Mouse (Mus musculus): Measurements from ENCODE around the gene Kdm3a. TPM values are rescaled to one million over a fixed set of nuclear protein-coding genes. Genes with fewer than 3 reads are reported as not detected.

Kdm3a gene
- total RNA-seq (2021): 10 to 100 TPM; 21.1 to 24.4 TPM

DNA sequence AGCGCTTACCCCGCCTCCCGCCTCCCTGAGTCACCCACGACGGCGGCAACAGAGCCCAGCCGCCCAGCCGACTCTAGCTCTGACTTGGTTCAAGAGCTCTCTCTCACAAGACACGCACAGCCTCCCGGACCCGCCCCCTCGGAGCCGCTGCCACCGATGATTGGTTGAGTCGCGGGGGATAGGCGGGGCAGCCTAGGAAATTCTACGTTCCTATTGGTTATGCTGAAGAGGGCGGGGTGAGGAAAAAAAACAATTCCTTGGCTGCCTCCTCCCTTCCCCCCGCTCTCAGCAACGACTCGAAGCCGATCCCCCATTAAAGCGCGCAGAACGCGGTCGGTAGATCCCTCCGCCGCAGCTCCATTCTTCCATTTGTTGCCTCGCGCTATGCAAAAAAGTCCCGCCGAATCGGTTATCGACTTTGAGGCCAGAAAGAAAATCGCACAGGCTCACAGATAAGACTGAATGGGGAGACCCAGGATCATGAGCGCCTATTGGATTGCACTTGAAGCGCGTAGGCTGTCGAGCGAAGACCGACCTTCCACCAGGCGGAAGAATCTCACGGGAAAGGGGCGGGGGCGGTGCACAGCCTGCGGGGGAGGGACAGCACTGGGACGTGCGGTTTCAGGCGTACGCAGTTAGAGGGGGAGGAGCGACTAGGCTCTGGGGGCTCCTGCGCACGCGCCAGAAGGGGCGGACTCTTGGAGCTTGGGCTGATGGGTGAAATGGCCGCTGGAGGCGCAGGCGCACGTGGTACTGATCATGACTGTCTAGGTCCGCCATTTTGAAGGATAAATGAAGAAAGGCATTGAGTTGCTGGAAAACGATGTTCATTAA, at the start of gene Kdm3a:
TSS of gene Kdm3a (minus strand) at position 162 of the 834 bp plus-strand sequence.
- intact Hi-C loops (cut with DNase I): loop anchor here (1.0 to 5.0 kb wide), 7 partner anchors 74 to 486 kb away; partner anchors contain the start of genes Krcc1, Reep1 and Rmnd5a
- DNase-seq: peak; percentile 97 to 99

DNA sequence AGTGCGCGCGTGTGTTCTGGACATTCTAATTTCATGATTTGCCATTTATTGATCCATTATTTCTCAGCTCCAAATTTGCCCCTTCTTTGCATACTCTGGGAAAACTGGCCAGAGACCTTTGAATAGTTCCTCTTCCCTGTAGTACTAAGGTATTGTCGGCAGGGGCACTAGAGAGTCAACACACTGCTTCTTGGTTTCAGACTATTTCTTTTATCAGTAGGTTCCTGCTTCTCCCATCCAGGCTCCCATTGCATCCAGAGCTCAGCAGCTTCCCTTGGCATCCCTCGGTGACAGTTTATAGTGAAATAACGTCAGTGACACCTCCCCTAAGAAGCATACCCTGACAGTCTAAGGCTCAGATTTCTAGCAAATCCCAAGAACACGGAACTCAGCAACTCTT, 46.1 kb upstream of the Kdm3a start:
- no peak for DNase-seq
- intact Hi-C loops (cut with DNase I): loop anchor here (10.0 kb wide), 1 partner anchor 504 kb away; no protein-coding TSS in a partner anchor

DNA sequence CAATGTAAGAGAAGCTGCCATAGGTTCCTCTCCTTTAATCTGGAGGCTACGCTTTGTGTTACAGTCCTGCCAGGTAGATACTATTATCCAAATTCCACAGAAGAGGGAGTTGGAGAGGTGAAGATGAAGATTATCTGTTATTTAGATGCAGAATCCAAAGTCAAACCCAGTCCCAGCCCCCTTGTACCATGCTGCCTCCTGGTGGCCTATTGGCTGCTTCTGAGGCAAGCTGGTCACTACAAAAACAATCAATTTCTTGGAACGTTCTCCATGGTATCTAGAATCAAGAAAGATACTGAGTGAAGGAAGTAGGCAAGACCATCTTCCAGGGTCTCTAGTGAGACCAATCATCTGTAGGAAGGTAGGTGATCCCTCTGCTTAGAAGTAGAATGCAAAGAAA, 40.4 kb upstream of the Kdm3a start:
- intact Hi-C loops (cut with DNase I): loop anchor here (10.0 kb wide), 1 partner anchor 498 kb away; no protein-coding TSS in a partner anchor
- peak; percentile 7 to 12 for DNase-seq

DNA sequence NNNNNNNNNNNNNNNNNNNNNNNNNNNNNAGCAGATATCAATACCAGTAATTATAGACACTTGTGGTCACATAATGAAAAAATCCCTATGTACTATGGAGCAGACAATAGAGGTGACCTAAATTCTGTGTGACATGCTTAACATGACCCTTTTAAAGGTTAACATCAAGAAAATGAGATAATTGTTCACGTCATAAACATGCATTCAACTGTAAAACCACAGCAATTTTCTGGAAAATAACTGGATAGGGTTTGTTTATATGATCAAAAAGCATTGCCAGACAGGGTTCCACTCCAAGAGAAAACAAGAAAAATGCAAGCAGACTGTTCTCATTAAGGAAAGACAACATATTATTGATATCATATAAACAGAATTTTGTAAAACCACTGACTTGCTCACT, 31.7 kb upstream of the Kdm3a start:
- intact Hi-C loops (cut with DNase I): no loop called here
- no peak for DNase-seq

DNA sequence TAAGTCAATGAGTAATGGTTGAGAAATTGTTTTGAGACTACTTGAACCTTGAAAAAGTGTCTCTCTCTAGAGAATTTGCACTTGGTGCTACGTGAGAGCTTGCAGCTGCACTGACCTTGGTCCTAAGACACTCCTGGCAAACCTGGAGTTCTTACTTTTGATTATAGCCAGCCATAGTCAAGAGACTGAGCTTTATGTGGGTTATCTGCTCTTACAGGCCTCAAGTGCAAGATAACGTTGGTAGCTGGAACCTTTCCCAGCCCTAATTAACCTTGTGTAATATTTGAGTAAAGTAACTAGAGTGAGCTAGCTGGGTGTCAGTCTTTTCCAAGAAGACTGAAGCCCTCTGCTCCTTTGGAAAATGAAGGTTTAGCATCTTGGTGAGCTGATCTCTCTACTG, 25.5 kb upstream of the Kdm3a start:
- intact Hi-C loops (cut with DNase I): no loop called here
- no peak for DNase-seq

DNA sequence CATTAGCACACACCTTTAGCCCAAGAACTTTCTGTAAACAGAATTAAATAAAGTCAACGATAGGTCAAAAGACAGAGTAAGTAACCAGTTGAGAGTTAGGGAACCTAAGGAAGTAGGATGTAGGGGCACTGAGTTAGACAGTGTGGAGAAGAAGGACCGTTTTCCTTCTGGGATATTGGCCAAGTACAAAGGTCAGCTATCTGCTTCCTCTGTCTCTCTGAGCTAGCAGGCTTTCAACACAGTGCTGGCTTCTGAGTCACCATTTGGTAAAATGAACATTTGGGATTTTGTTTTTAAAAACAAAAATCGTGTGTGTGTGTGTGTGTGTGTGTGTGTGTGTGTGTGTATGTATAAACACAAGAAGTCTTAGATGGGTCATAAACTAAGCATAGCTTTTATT, 23.0 kb upstream of the Kdm3a start:
- no peak for DNase-seq
- intact Hi-C loops (cut with DNase I): no loop called here

DNA sequence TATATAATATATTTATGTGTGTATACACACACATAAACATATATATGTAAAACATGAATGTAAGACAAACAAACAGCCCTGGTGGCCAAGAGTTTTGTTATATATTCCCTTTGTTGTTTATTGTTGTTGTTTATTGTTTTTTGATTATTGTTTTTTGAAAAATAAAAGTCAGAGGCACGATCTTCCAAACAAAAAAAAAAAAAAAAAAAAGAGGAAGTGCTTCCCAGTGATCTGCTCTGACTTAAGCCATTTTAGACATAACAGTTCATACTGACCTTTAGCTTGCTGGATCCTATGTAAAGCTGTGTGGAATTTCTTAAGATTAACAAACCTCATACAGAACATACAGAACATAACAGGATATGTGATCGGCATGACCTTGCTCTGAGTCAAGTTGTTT, 19.1 kb upstream of the Kdm3a start:
- intact Hi-C loops (cut with DNase I): no loop called here
- DNase-seq: no peak

DNA sequence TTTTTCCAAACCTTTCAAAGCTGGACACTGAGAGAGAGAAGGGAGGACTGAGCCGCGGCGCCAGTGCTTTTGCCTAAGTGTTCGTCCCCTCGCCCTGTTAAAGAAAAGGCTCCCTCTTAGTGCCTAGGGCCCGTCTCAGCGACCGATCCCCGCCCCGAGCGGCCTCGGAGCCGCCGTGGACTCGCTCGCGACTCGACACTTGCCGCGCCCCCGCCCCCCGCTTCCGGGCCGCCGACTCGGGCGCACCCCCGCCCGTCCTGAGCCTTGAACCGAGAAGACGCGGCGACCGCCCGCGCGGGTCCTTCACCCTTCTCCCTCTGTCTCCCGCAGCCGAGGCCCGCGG, 333 bp downstream of the Kdm3a start:
- intact Hi-C loops (cut with DNase I): loop anchor here (2.0 to 5.0 kb wide), 6 partner anchors 74 to 485 kb away; partner anchors contain the start of genes Krcc1 and Reep1
- DNase-seq: no peak

DNA sequence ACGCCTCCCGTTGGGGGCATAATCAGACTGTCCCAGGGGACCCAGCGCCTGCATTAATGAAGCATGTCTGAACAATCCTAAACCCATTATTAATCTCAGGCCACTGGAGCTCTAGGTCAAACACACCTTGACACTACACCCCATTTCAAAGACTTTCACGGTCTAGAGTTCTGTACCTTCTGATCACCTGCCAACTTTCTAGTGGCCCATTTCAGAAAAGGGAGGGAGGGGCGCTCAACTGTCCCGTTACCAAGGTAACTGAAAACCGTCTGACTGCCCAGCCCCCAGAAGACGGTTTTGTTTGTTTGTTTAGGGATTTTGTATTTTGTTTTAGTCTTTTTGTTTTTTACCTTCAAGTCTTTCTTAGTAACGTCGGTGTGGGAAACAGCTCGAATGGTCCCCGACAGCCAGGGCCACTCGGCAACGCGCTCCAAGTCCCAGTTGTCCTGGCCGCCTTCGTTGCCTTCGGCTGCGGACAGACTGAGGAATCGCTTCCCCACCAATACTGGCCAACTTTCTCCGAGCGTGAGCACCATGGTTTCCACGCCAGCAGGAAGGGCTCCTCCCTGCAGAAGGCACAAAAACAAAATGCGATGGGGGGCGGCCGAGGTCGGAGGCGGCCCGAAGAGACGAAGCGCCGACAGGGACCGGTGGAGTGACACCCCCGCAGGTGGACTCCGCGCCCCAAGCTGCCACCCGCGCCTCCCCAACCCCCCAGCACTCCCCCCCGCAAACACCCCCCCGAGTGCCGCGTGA, 906 bp downstream of the Kdm3a start:
- intact Hi-C loops (cut with DNase I): loop anchor here (2.0 to 5.0 kb wide), 6 partner anchors 75 to 485 kb away; partner anchors contain the start of genes Krcc1 and Reep1
- DNase-seq: peak; percentile 62 to 74

DNA sequence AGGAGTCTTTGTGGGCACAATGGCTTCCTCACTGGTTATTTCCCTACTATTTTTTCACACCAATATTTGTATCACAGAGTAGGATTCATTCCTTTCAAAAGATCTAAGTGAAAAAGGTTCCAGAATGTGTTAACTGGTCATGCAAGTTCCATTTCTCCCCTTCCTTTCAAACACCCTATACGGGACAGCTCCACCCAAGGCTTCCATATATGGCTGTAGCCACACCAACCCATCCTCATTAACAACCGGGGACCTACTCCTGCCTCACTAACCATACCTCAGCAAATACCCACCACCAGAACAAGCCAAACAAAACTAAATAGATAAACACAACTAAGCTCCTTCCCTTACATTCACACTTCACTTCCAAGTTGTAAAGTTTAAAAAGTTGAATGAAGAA, 1.6 kb downstream of the Kdm3a start:
- intact Hi-C loops (cut with DNase I): loop anchor here (5.0 kb wide), 3 partner anchors 171 to 484 kb away; partner anchors contain the start of gene Krcc1
- no peak for DNase-seq

DNA sequence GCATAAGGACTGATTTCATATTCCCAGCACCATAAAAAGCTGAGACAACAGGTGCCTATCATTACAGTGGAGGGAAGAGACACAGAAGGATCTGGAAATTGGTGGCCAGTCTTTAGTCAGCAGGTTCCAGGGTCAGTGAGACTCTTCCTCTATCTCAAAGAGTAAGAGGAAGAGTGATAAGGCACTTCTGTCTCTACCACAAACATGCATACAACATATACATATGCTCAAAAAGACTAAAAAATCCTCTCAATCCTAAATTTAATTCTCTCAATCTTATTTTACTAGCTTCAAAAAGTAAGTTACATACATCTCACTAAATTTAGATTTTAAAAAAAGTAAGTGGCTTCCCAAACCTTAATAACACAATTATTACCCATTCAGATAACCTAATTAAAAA, 5.5 kb downstream of the Kdm3a start:
- no peak for DNase-seq
- intact Hi-C loops (cut with DNase I): loop anchor here (5.0 kb wide), 1 partner anchor 35 kb away; no protein-coding TSS in a partner anchor

DNA sequence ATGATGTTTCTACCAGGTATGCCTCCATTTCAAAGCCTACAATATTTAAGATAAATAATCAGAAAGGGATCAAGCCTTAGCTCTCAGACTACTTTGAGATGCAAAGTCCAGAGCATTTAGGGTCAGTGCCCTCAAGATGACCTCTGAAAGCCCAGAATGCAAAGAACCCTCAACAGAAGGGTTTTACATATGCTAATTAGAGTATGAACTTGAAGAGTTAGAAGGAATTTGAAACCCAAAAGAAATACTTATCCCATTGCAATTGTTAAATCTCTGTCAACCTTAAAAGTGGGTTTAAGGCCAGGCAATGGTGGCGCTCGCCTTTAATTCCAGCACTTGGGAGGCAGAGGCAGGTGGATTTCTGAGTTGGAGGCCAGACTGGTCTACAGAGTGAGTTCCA, 6.8 kb downstream of the Kdm3a start:
- no peak for DNase-seq
- intact Hi-C loops (cut with DNase I): loop anchor here (5.0 kb wide), 1 partner anchor 34 kb away; no protein-coding TSS in a partner anchor

DNA sequence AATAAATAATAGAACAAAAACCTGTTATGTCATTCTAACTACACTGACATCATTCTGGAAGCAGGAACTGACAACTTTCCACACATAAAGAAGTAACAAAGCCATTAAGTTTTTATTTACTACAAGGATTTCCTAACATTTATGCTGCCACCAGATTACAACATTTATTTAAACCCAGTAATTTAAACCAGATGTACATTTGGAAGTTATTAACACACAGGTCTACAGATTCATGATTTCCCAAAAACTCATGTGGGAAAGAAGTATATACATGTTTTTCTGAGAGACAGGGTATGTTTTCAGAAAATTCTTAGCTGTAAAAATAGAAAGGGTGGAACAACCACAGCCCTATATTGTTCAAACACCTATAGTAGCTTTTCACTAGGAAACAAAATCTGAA, 8.1 kb downstream of the Kdm3a start:
- intact Hi-C loops (cut with DNase I): loop anchor here (5.0 kb wide), 1 partner anchor 32 kb away; no protein-coding TSS in a partner anchor
- DNase-seq: no peak

DNA sequence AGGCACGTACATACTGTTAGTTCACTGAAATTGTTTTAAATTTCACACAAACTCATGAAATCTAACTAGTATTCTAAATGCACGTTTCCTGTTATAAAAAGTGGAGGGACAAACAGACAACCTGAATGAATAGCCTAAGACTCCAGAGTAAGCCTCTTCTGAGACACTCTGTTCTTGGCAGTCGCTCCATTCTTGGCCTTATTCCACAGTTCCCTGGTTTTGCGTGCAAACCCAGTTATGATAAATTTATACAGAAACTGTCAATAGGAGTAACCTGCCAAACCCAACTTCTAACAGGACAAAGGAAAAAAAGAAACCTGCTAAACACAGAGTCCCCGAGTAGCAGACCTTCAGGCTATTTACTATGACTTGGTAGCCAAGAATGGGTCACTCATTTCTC, 10.8 kb downstream of the Kdm3a start:
- peak; percentile 47 to 60 for DNase-seq
- intact Hi-C loops (cut with DNase I): no loop called here

DNA sequence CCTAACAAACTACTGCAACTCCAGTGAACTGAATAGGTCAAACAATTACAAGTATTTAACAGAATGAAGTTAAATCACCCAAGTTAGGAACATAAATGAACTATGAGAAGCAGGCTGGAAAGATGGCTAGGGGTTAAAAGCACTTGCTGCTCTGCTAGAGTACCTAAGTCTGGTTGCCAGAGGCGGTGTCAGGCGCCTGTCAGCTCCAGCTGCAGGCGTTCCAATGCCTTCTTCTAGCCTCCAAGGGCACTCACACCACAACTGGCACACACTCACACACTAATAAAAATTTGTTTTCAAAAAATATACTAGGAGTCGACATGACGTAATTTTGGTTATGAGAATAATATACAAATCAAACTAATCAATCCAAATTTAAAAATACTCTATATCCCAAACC, 11.2 kb downstream of the Kdm3a start:
- intact Hi-C loops (cut with DNase I): no loop called here
- peak in 1 of 2 experiments; percentile 13 for DNase-seq

DNA sequence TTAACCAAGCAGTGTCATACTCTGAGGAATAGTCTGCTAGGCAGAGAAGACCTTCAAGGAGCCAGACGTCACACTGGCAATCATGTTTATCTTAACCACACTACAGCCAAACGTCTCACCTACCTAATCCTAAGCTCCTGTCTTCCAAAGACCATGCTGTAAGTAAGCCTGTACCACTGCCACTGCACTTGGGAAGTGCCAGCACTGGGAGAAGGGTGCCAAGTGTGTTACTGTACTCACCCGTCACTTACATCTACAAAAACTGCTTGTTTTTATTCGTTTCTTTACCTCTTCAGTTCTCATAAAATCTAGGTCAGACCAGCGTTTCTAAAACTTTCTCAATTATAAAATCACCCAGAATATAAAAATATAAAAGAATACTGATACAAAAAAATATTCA, 15.8 kb downstream of the Kdm3a start:
- intact Hi-C loops (cut with DNase I): no loop called here
- no peak for DNase-seq

DNA sequence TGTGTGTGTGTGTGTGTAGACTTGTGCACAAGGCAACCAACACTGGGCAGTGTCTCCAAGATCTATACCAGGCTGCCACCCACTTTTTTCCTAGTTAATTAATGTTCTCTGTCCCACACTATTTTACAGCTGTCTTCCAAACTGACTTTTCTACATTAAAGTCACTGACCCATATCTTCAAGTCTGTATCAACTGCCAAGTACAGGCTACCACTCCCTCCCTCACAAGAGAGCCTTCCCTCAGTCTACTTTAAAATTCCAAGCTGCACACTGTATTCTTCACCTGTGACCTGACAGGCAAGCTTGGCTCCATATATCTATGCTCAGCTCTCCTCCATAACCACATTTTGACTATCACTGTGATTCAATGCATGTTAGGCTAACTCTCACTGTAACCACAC, 19.6 kb downstream of the Kdm3a start:
- no peak for DNase-seq
- intact Hi-C loops (cut with DNase I): no loop called here

DNA sequence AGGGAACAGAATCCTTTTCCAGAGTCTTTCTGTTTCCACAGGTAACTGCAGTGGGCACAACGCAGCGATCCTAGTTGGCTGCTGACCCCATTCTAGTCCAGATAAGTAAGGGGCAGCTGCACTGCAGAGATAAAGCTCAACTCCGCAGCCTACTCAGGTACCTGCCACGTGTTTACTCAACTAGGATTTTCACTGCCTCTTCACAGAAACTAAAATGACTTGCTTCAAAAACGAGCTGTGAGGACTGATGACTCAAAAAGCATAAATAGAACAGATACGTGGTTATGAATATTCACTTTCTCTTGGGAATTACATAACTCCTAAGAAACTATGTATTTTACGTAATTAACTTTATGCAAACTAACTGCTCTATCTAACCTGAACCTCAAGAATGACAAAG, 22.8 kb downstream of the Kdm3a start:
- intact Hi-C loops (cut with DNase I): no loop called here

DNA sequence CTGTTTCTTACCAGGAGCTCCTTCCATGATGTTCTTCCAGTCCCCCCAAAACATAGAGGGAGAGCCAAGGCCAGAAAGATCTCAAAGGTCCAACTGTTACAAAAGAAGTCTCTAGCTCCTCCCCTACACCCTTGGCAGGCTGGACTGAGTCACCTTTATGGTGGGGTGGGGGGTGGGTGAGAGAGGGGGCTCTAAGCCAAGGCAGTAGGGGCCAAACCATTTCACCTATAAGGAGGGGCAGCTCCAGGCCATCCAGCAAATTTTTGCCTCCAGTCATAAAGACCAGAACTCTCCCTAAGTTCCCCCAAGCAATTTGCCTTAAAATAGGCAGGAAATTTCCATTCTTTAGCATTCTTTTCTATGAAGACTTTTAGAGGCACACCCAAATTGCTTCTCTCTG, 23.8 kb downstream of the Kdm3a start:
- no peak for DNase-seq
- intact Hi-C loops (cut with DNase I): no loop called here

More for the DNA sequence above, 22.8 kb downstream of the Kdm3a start:
- no peak for DNase-seq

DNA sequence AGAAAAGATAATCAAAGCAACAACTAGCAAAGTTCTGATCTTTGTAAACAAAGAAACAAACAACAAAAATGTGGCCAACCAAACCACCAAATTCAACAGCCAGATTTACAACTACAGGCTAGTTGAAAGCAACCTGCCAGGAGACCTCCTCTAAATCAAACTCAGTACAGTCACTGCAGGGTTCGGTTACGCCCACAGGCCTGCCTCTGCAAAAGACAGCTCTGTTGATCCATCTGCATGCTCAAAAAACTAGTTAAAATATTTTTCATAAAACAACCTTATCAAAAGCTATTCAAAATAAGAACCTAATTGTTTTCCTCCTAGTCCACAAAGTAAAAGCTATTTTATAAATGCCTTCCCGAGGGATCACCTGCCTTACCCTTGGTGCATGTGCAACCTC, 25.0 kb downstream of the Kdm3a start:
- no peak for DNase-seq
- intact Hi-C loops (cut with DNase I): no loop called here

DNA sequence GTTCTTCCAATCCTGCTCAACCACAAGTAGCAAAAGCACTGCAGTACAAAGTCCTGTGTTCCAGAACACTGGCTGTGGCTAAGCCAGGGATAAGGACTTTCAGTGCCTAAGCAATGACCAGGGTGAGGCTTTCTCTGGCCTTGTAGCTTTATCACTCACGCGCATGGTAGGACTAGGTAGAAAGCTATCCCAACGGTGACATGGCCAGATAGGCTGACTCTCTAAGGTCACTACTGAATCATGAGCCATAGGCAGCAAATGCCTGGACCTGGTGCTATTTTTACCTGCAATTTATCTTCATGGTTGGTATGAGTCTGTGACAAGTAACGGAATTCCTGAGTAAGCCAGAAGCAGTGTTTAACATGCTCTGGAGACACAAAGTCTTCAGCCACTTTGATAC, 42.6 kb downstream of the Kdm3a start:
- intact Hi-C loops (cut with DNase I): loop anchor here (5.0 to 10.0 kb wide), 3 partner anchors 37 to 295 kb away; no protein-coding TSS in a partner anchor
- DNase-seq: peak in 1 of 2 experiments; percentile 8
